Mouse (Mus musculus) forebrain, embryonic 10.5 days (tissue): ENCODE results near the gene Tspan33. TPM values are rescaled to one million over a fixed set of nuclear protein-coding genes. Genes with fewer than 3 reads are reported as not detected.
"Not testable (repeated sequence)": the region's sequence is repeated elsewhere in the genome, so short reads cannot be mapped to it uniquely, and the experiment has no call there.

Experiments
- DNase-seq: peaks from one replicate; pipeline ENCODE4 v3.0.0-alpha.2; 2017; ENCODE audit warnings: low spot score; ENCODE audit errors: extremely low spot score
- H3K27ac ChIP-seq: fragments of 300-500 bp; sonication (generic); 2 replicates; pipeline ENCODE4 v1.5.1; 2016; ENCODE audit warnings: mild to moderate bottlenecking
- H3K27me3 ChIP-seq: fragments of 300-500 bp; sonication (generic); 2 replicates; pipeline ENCODE4 v1.6.1; 2016; ENCODE audit warnings: mild to moderate bottlenecking; ENCODE audit not compliant: poor library complexity, severe bottlenecking
- H3K36me3 ChIP-seq: fragments of 300-500 bp; sonication (generic); replicated peaks from 2 replicates; pipeline ENCODE4 v1.6.1; 2016; ENCODE audit warnings: mild to moderate bottlenecking, moderate library complexity
- H3K4me1 ChIP-seq: fragments of 300-500 bp; sonication (generic); 2 replicates; pipeline ENCODE4 v1.6.1; 2016
- H3K4me3 ChIP-seq: fragments of 300-500 bp; sonication (generic); 2 replicates; pipeline ENCODE4 v1.5.1; 2016; ENCODE audit warnings: mild to moderate bottlenecking, moderate library complexity
- H3K9me3 ChIP-seq: fragments of 300-500 bp; sonication (generic); 2 replicates; pipeline ENCODE4 v1.6.1; 2016; ENCODE audit warnings: mild to moderate bottlenecking, moderate library complexity
- WGBS: fragments of 180-500 bp; shearing (Covaris S2); methylation state at CpG from one replicate; pipeline ENCODE4 v1.1.7; 2016; 5-methylcytosine and 5-hydroxymethylcytosine counted together
- polyA plus RNA-seq: library from polyadenylated mRNA; unstranded; fragments of >200 nt; fragmentation: Nextera tagmentation; extraction: Ambion mirVana; gene quantifications from 2 replicates; pipeline ENCODE4 v1.2.1, GENCODE M21; 2016

The Tspan33 gene
- polyA plus RNA-seq, 1 experiment from 2014 or later, result 13.3 TPM

DNA sequence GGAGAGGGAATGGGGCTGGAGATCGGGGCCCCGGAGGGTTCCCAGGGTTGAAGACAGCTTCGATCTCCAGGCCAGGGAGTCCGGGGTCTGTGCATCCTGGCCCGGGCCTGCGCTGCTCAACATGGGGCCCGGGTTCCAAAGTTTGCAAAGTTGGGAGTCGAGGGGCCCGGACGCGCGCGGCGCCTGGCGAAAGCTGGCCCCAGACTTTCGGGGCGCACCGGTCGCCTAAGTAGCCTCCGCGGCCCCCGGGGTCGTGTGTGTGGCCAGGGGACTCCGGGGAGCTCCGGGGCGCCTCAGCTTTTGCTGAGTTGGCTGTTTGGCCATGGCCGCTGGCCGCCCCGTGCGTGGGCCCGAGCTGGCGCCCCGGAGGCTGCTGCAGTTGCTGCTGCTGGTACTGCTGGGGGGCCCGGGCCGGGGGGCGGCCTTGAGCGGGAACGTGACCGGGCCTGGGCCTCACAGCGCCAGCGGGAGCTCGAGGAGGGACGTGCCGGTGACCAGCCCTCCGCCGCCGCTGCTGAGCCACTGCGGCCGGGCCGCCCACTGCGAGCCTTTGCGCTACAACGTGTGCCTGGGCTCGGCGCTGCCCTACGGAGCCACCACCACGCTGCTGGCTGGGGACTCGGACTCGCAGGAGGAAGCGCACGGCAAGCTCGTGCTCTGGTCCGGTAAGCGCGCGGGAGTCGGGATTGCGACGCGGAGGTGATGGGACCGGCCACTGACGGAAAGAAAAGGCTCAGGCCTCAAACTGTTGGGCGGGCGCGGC, 41.8 kb downstream of the Tspan33 start:
- H3K27me3 ChIP-seq, result no peaks in the 10 kb centered on the region
- peak overlapping the region; percentile 98 for H3K4me3 ChIP-seq
- H3K36me3 ChIP-seq, result peaks cover 31% of the 10 kb centered on the region
- peak; percentile 78 for DNase-seq
- no peaks in the 10 kb centered on the region for H3K9me3 ChIP-seq
- H3K27ac ChIP-seq, result peak overlapping the region; percentile 100
- under 1% methylated on average over 75 of the region's 75 CpGs for WGBS
- peaks cover 44% of the 10 kb centered on the region for H3K4me1 ChIP-seq

DNA sequence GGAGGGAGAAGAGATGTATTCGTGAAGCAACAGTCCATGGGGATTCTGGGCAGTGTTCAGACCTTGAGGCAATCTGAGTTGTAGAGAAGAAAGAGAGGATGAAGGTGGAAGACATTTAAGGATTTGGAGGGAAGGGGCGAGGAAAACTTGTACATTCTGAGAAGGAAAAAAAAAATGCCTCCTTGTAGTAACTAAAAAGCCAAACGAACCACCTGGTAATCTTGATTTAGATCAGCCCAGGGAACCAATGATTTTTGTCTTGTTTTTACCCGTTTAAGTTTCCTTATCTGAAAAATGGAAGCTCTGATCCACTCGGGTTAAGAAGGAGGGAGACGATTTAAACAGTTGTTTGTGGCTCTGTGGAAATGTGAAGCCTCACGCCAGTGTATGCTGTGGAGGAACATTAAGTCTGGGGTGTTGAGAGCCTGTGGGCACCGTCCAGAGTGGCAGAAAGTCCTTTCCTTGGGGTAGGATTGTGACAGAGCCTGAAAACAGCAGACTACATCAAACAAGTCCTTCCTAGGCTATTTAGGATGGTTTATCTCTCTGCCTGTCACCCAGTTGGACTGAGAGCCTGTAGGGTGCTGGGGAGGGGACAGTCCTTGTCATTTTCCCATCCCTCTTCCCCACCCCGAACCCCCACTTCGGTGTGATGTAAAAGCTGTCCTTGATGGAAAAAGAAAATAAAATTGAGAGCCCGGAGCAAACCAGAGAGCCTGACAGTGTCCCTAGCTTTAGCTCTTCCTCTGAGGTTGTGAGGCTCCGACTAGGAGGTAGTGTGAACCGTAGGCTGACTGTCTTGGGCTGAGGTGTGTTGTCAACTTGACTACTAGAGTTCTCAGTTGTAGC, 42.8 kb downstream of the Tspan33 start:
- no peaks in the 10 kb centered on the region for H3K27me3 ChIP-seq
- no peaks in the 10 kb centered on the region for H3K9me3 ChIP-seq
- H3K27ac ChIP-seq, result peak overlapping the region; percentile 100
- H3K36me3 ChIP-seq, result peaks cover 37% of the 10 kb centered on the region
- 25% methylated on average over 13 of the region's 13 CpGs for WGBS
- peak overlapping the region; percentile 98 for H3K4me3 ChIP-seq
- H3K4me1 ChIP-seq, result peaks cover 44% of the 10 kb centered on the region
- no peak for DNase-seq

DNA sequence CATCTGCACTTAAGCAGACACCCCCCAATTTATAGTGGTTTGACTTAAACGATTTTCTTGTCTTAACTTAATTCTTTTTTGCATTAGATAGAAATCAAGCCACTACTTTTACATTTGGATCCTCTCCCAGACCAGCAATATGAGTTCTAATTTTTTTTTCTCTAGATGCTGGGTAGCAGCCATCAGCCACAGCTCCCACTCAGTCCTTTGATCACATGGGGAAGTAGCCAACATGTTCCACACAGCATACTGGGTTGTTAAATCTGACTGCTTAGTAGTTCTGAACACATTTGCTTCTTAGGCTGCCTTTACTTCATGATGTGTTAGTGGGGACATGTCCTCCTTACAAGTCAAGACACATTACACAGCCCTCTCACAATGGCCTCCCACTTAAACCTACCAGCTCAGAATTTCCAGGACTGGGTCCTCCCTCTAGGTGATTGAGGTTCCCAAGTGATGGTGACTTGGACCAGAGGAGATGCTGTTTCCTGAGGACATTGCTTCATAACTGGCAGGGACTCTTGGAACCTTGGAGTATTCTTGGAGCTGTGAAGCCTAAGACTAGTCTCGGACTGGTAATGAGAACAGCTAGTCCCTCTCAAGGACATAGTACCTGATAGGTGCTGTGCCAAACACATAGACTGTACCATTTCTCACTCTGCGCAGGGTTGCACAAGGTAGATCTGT, 57.6 kb downstream of the Tspan33 start:
- DNase-seq, result no peak
- Histone ChIP-seq H3K36me3 (peaks cover 62% of the 10 kb centered on the region), H3K27me3 (no peaks in the 10 kb centered on the region), H3K4me3 (no peak overlapping the region), H3K9me3 (peaks cover 20% of the 10 kb centered on the region), H3K4me1 (no peaks in the 10 kb centered on the region), H3K27ac (no peak overlapping the region)
- WGBS, result 91% methylated on average over 3 of the region's 3 CpGs

DNA sequence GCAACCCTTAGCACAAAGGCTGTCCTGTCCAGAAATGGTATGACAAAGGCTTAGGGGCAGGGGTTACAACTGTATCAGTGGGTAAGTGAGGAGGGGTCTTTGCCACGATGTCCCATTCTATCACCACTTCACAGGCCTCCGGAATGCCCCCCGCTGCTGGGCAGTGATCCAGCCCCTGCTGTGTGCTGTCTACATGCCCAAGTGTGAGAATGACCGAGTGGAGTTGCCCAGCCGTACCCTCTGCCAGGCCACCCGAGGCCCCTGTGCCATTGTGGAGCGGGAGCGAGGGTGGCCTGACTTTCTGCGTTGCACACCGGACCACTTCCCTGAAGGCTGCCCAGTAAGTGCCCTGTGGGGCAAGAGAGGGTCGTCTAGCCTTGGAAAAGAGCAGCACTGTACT, 59.3 kb downstream of the Tspan33 start:
- no peak for DNase-seq
- H3K36me3 ChIP-seq, result peaks cover 79% of the 10 kb centered on the region
- peaks cover 6% of the 10 kb centered on the region for H3K9me3 ChIP-seq
- no peaks in the 10 kb centered on the region for H3K27me3 ChIP-seq
- no peak overlapping the region for H3K27ac ChIP-seq
- H3K4me3 ChIP-seq, result no peak overlapping the region
- H3K4me1 ChIP-seq, result no peaks in the 10 kb centered on the region
- WGBS, result 89% methylated on average over 11 of the region's 11 CpGs

DNA sequence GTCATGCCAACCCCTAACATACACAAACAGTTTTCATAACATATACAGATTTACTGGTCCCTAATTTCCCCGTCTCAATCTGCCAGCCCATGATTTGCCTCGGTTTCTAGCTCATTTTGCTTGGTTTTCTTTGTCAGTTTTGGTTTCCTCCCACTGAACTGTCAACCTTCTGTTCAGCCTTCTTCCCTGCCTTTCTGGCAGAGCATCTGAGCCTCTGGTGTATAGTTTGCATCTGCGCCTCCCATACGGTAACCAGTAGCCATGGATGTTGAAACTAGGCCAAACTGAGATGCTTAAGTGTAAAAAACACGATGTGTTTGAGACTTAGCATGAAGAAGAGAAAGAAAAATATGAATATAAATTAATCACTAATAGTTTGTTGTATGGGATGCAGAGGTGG, 62.0 kb downstream of the Tspan33 start:
- Histone ChIP-seq H3K27ac (no peak overlapping the region), H3K4me1 (no peaks in the 10 kb centered on the region), H3K36me3 (peaks cover 93% of the 10 kb centered on the region), H3K4me3 (no peak overlapping the region), H3K27me3 (no peaks in the 10 kb centered on the region), H3K9me3 (no peaks in the 10 kb centered on the region)
- 91% methylated on average over 5 of the region's 5 CpGs for WGBS
- DNase-seq, result no peak

DNA sequence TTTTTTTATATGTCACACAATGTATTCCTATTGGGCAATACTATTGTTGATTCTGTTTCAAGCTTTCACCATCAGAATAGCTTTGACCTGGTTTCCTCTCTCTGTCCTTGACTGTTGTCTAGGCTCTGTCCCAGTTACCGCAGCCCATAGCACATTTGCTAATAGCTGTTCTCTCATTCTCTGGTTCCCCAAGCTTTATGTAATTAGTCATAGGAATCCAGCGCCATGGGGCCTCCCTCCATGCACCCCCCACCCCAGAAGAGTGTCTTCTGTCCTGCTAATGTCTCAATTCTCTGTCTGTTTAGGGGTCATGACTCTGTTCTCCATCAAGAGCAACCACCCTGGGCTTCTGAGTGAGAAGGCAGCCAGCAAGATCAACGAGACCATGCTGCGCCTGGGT, 62.5 kb downstream of the Tspan33 start:
- Histone ChIP-seq H3K4me3 (no peak overlapping the region), H3K27me3 (no peaks in the 10 kb centered on the region), H3K27ac (no peak overlapping the region), H3K9me3 (no peaks in the 10 kb centered on the region), H3K36me3 (peaks cover 93% of the 10 kb centered on the region), H3K4me1 (no peaks in the 10 kb centered on the region)
- no peak for DNase-seq
- 93% methylated on average over 4 of the region's 4 CpGs for WGBS

DNA sequence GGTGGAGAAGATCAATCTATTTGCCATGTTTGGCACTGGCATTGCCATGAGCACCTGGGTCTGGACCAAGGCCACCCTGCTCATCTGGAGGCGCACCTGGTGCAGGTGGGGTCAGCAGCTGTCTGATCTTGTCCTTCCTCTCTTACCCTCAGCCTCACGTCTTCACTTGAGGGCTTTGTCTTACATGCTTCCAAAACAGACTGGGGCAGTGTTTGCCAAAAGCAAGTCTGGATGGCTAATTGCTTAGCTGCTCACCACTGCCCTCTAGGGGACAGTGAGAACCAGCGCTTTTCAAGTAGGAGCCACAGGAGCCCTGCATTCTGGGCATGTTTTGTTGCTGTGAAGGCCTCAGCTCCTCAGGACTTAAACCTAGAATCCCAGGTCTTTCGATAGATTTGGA, 64.4 kb downstream of the Tspan33 start:
- DNase-seq, result peak; percentile 65
- Histone ChIP-seq H3K9me3 (no peaks in the 10 kb centered on the region), H3K27ac (peak overlapping the region; percentile 18; the same call in 1 of the 2 replicates), H3K27me3 (no peaks in the 10 kb centered on the region), H3K36me3 (peaks cover 80% of the 10 kb centered on the region), H3K4me1 (no peaks in the 10 kb centered on the region), H3K4me3 (no peak overlapping the region)
- WGBS, result 48% methylated on average over 4 of the region's 4 CpGs

DNA sequence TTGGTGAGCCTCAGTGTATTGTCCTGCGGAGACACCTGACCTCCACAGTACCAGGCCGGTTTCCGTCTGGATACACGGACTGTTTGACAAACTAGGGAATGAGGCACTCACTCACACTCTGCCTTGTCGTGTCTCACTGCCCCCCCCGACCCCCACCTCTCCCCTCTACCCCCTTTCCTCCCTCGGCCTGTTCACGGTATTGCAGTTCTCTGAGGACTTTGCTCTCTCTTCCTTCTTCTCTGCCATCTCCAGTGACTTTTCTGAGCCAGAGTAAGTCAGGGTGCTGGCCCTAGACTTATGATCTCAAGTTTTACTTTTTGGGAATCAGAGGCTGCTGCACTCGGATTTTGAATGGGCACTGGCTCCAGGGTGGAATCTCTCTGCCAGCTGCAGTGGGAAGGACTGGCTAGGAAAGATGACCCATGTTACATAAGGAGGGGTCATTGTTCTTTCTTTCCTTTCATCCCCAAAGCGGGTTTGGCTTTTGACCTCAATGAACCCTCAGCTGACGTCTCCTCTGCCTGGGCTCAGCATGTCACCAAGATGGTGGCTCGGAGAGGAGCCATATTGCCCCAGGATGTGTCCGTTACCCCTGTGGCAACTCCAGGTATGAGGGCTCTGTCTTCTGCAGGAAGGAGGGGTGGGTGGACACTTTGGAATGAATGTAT, 65.1 kb downstream of the Tspan33 start:
- no peak overlapping the region for H3K27ac ChIP-seq
- 86% methylated on average over 13 of the region's 13 CpGs for WGBS
- no peak overlapping the region for H3K4me3 ChIP-seq
- no peaks in the 10 kb centered on the region for H3K4me1 ChIP-seq
- H3K9me3 ChIP-seq, result no peaks in the 10 kb centered on the region
- no peak for DNase-seq
- H3K36me3 ChIP-seq, result peaks cover 72% of the 10 kb centered on the region
- no peaks in the 10 kb centered on the region for H3K27me3 ChIP-seq

DNA sequence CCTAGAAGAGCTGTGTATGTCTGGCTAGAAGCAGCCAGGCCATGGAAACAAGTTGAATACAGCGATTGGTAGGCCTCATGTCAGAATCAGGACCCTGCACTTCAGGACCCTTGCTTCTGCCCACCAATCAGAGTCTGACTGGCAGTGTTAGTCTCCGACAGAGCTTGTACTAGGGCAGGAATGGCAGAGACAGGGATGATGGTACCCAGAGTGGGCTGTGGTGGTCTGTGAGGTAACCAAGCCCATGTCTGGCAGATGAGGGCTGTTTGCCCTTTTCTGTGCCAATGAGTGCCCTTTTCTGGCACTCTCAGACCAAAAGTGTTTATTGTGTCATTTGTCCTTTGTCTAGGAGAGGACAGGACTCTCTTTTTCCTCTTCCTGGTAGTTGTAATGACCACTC, 66.4 kb downstream of the Tspan33 start:
- peaks cover 60% of the 10 kb centered on the region for H3K36me3 ChIP-seq
- not testable (repeated sequence) for H3K4me3 ChIP-seq, H3K9me3 ChIP-seq, H3K27ac ChIP-seq, H3K27me3 ChIP-seq, DNase-seq, H3K4me1 ChIP-seq
- 91% methylated on average over 2 of the region's 2 CpGs for WGBS

DNA sequence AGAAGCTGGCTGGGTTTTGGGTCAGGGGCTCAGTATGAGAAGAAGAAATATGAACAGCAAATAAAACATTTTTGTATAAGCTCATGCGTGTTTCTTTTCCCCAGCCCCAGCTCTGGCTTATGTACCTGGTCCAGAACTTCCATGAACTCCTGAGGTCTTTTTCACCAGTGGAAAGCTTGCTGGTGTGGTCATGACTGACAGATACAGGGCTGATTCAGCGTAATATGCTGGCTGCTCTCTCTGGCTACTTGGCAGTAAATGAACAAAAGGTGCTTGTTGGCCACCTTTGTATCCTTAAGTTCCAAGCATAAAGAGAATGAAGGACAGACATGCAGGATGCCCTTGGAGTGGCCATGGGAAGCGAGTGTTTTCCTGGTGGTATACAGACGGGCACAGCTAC, 67.3 kb downstream of the Tspan33 start:
- H3K36me3 ChIP-seq, result peaks cover 53% of the 10 kb centered on the region
- H3K27ac ChIP-seq, result no peak overlapping the region
- no peaks in the 10 kb centered on the region for H3K4me1 ChIP-seq
- H3K4me3 ChIP-seq, result no peak overlapping the region
- no peaks in the 10 kb centered on the region for H3K9me3 ChIP-seq
- H3K27me3 ChIP-seq, result no peaks in the 10 kb centered on the region
- no peak for DNase-seq
- WGBS, result 88% methylated on average over 4 of the region's 4 CpGs

DNA sequence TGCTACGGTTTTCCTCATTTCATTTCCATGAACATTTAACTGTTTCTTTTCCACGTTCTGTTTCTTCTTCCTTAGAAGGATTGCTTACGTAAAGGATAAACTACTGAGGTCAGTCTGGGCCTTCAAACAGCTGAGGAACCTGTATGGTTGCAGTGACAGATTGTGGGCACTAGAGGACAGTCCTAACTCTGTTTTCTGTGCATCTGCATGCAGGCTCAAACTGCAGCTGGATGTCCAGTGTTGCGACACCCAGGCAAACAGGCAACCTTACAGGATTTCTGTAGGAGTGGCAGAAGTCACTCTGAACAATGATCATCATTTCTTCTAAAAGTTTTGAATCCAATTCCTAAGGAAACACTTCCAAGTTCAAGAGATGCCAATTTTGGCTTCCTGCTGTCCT, 68.5 kb downstream of the Tspan33 start:
- 63% methylated on average over 4 of the region's 4 CpGs for WGBS
- H3K9me3 ChIP-seq, result no peaks in the 10 kb centered on the region
- DNase-seq, result peak; percentile 35
- no peaks in the 10 kb centered on the region for H3K27me3 ChIP-seq
- no peaks in the 10 kb centered on the region for H3K4me1 ChIP-seq
- peaks cover 41% of the 10 kb centered on the region for H3K36me3 ChIP-seq
- no peak overlapping the region for H3K27ac ChIP-seq
- no peak overlapping the region for H3K4me3 ChIP-seq

DNA sequence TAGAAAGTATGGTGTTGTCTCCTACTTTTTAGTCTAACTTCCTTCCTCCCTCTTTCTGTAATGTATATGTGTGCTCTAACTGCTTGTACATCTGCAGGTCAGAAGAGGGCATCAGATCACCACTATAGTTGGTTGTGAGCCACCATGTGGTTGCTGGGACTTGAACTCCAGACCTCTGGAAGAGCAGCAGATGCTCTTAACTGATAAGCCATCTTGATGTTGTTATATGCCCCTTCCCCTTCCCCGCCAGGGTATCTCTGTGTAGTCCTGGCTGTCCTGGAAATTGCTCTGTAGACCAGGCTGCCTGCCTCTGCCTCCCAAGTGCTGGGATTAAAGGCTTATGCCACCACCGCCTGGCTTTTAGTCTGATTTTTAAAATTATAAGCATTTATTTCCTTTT, 72.9 kb downstream of the Tspan33 start:
- H3K27ac ChIP-seq, result no peak overlapping the region
- no peaks in the 10 kb centered on the region for H3K27me3 ChIP-seq
- H3K4me3 ChIP-seq, result no peak overlapping the region
- H3K36me3 ChIP-seq, result 0 out of 2 replicates have a peak, but pooled peaks cover 3% of the 10 kb centered on the region
- H3K9me3 ChIP-seq, result no peaks in the 10 kb centered on the region
- DNase-seq, result no peak
- peaks cover 24% of the 10 kb centered on the region for H3K4me1 ChIP-seq
- WGBS, result 93% methylated on average over 2 of the region's 2 CpGs
